Mouse (Mus musculus) embryo, embryonic 11.5 days (tissue): ENCODE results near the gene Skap2.

Experiments
- DNase-seq: peaks from one replicate; pipeline ENCODE4 v3.0.0-alpha.2; 2012; ENCODE audit warnings: low read depth, low spot score

Gene Skap2

GRCm38 (mm10) chr6:52005616-52005962 lies 6.8 kb downstream of the Skap2 start:
- no peak for DNase-seq

- DNase-seq = no peak
These were observed 7.4 kb downstream of the Skap2 start for GRCm38 (mm10) chr6:52004995-52005394.

GRCm38 (mm10) chr6:52002676-52003075 lies 9.7 kb downstream of the Skap2 start:
- DNase-seq = peak; percentile 62

GRCm38 (mm10) chr6:51999157-51999478 lies 13.2 kb downstream of the Skap2 start:
- DNase-seq = no peak

GRCm38 (mm10) chr6:51998409-51999156 lies 13.8 kb downstream of the Skap2 start:
- peak; percentile 43 for DNase-seq

- no peak for DNase-seq
These were observed 24.4 kb downstream of the Skap2 start for GRCm38 (mm10) chr6:51987999-51988398.

- no peak for DNase-seq
These were observed 34.7 kb downstream of the Skap2 start for GRCm38 (mm10) chr6:51977638-51978037.

- no peak for DNase-seq
These were observed 36.6 kb downstream of the Skap2 start for GRCm38 (mm10) chr6:51975751-51976150.

GRCm38 (mm10) chr6:51958992-51959391 lies 53.4 kb downstream of the Skap2 start:
- peak; percentile 8 for DNase-seq

- DNase-seq = no peak
These were observed 56.1 kb downstream of the Skap2 start for GRCm38 (mm10) chr6:51956048-51956792.

- DNase-seq = no peak
These were observed 64.7 kb downstream of the Skap2 start for GRCm38 (mm10) chr6:51947661-51948060.

GRCm38 (mm10) chr6:51944916-51945315 lies 67.4 kb downstream of the Skap2 start:
- no peak for DNase-seq

GRCm38 (mm10) chr6:51933998-51934397 lies 78.4 kb downstream of the Skap2 start:
- DNase-seq = no peak

GRCm38 (mm10) chr6:51933034-51933611 lies 79.2 kb downstream of the Skap2 start:
- DNase-seq = peak; percentile 3

GRCm38 (mm10) chr6:51927101-51927500 lies 85.2 kb downstream of the Skap2 start:
- no peak for DNase-seq

- no peak for DNase-seq
These were observed 90.5 kb downstream of the Skap2 start for GRCm38 (mm10) chr6:51921831-51922230.

GRCm38 (mm10) chr6:51908495-51908894 lies 103.9 kb downstream of the Skap2 start:
- DNase-seq = no peak

GRCm38 (mm10) chr6:51905659-51906058 lies 106.7 kb downstream of the Skap2 start:
- peak; percentile 22 for DNase-seq

- DNase-seq = no peak
These were observed 110.8 kb downstream of the Skap2 start for GRCm38 (mm10) chr6:51901544-51901943.

- DNase-seq = no peak
These were observed 113.9 kb downstream of the Skap2 start for GRCm38 (mm10) chr6:51898318-51898994.

GRCm38 (mm10) chr6:51895753-51896152 lies 116.6 kb downstream of the Skap2 start:
- no peak for DNase-seq

GRCm38 (mm10) chr6:51894717-51895116 lies 117.6 kb downstream of the Skap2 start:
- no peak for DNase-seq
